Mouse (Mus musculus) forelimb bud, embryonic 11.5 days (tissue): ENCODE measurements at regions not wholly inside any gene's neighbourhood (a gene's known extent, or its start where the extent isn't known, plus 50 kb on each side); places are given as distances from the start of the nearest gene placed in this dataset.
"Not testable (repeated sequence)": the region's sequence is repeated elsewhere in the genome, so short reads cannot be mapped to it uniquely, and the experiment has no call there.

Source experiments
- DNase-seq: peaks from one replicate; pipeline ENCODE4 v3.0.0-alpha.2; 2012; ENCODE audit warnings: low read depth, low spot score

DNA sequence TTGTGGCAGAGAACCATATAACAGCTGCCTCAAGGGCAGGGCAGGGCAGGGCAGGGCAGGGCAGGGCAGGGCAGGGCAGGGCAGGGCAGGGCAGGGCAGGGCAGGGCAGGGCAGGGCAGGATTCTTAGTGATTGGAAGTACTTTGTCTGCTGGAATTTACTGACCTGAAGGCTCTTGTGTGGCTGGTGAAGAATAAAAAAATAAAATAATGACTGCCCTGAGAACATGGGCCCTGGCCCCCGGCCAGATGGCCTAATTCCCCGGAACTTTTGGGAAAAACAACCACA lies 169.3 kb downstream of the Qk start:
- not testable (repeated sequence) for DNase-seq

DNA sequence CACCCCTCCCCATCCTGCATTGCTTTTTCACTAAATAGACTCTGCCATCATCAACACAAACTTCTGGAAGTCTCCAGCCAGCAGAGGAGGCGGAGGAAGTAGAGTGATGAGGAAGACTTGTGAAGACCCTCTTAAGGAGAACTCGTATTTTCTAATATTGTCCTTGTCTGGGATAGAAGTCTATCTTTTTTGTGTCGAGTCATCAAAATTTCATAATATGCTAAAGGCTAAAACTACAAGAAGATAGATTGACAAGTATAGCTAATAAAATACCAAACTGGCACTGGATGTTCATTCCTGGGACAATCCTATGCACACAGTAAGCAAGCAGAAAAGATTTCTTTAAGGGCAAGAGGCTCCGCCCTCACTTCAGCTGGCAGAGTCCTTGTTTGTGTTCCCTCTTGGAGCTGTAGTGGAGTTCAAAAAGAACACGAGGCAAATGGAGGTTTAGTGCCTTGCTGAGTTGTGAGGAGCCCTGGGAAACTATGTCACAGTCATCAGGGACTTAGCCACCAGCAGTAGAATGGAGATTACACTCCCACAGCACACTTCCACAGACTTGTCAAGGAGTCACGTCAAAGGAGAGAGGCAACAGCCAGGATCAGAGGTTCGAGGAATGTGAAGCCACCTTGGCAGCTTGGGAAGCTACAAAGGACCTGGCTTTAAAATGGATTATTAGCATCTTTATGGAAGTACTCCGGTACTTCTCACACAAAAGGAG lies 169.8 kb downstream of the Qk start:
- DNase-seq, result no peak

DNA sequence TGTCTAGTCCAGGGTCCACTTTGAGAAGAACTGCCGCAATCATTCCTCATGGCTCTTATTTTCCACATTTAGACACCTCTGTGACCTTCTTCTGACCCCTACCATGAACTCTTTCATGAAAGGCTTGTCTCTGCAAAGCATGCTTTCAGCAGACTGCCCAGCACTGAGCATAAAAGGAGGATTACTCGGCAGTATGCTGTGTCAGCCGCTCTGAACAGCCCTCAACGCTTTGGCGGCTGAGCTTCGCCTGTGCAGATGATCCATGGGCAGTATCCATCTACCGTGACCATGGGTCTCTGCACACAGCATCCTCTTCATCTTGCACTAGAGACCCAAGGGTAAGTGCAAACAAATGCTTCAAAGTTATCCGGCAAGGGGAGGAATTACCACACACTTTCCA lies 172.5 kb downstream of the Qk start:
- no peak for DNase-seq

DNA sequence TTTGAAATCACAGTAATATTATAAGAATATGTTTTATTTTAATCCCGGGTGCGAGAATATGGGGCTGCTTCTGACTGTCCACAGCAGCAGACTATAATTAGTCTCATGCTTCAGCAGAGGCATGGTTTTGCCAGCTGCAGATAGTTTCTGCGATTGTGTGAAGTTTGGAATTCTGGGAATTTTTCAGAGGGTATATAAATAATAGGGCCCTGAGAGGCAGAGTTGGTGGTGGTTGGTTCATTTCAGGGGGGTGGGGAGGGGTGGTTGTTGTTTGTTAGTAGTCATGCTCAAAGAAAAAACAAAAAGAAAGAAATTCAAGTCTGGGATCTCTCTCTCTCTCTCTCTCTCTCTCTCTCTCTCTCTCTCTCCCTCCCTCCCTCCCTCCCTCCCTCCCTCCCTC lies 173.1 kb downstream of the Qk start:
- no peak for DNase-seq

DNA sequence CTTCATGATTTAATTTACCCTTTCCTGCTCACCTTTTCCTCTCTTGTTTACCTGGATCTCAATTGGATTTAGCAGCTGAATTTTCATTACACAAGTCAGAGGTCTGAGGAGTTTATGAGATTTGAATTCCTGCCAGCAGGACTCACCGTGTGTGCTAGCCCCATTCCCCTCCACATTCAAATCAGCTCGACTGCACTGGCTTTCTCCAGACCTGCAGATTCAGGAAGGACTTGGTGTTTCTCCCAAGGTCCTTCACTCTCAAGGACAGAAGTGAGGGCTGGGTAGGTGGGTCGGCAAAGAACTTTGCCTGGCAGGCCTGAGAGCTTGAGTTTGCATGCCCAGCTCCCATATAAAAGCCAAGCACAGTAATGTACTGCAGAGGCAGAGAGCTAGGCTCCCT lies 180.8 kb downstream of the Qk start:
- DNase-seq, result no peak

DNA sequence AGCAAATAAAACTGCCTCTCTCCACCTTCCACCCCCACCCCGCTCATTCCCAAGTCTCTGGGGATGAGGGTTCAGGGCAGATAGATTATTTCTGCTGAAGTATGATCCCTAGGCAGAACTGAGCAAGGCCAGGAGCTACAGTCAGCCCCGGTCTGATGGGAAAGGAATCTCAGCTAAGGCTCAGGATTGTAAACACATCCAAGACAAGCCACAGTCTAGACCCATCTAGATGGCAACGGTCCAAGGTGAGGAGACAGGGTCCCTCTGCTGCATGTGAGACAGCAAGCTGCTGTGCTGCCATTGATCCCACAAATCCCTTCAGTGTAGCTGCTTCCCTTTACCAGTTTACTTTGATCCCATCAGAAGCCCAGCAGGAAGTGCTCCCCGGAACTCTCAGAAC lies 181.3 kb downstream of the Qk start:
- no peak for DNase-seq

DNA sequence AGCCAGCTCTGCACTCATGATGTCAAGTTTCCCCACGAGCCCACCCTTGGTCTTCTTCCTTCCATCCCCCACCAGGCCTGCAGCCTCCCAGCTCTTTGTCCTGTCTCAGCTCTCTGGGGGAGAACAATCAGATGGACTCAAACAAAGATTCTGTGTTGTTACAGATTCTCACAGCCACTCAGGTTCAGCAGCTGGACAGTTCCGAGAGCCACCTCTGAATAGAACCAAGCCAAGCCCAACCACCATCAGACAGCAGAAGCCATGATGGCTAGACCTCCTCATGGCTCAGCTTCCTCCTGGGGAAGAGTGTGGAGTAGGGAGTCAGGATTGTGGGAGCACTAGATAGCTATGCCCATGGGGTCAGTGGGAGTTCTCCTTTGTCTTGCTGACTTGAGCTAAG lies 184.5 kb downstream of the Qk start:
- peak; percentile 32 for DNase-seq

DNA sequence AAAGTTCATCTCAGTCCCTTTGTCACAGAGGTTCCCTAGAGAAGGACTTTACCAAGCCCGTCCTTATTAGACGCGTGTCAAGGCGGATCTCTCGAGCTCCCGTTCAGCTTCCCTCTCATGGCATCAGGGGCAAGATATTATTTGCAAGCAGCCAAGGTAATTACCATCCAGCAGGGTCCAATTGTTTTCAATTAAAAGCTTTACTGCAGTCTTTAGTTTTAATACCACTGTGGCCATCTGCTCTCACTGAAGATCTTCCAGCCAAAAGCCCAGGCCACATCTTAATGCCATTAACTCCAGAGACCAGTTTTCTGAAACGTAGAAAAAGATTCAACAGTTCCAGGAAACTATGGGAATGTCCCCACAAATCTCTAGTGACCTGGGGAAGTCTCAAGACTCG lies 191.1 kb downstream of the Qk start:
- peak; percentile 8 for DNase-seq

DNA sequence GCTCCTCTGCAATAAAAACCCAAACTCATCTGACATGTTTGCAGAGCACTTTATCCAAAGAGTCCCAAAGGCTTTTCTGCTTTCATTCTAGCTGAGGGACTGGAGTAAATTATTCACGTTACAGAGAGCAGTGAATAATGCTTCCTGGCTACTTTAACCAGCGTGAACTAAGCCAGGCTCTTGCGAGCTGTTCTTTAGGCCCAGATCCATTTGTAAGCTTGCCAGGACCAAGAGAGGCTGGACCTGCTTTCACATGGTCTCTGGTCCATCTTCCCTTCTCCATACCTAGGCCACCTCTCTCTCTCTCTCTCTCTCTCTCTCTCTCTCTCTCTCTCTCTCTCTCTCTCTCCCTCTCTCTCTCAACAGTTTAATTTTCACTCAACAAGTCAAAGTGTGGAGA lies 197.2 kb downstream of the Qk start:
- DNase-seq, result peak; percentile 5

DNA sequence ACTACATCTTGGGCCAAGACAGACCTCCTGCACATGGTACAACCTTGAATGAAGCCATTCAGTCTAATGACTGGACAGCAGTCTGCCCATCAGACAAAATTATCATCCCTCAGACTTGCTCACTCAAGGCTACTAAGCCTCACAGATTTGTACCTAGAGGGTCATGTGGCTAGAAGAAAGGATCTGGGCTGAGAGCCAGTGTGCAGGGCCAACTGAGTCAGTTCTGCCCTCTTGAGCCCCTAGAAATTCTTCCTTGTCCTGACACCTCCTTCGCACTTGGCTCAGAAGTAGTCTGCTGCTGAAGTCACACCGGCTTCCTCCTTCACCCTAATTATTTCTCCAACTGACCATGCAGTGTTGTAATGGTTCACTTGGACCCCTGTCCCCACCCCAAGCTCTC lies 207.5 kb downstream of the Qk start:
- no peak for DNase-seq

DNA sequence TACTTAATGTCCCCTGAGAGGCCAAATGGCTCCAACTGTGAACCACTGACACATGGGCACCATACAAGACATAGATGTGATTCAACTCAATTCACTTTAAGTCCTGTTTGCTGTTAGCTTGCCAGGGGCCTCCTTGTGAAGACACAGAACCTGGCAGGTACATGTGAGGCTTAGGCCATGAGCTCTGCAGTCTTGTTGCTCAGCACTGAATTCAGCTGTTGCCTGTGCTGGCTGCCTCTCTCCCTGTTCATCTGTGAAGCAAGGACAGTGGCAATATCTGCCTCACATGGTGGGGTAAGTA lies 209.3 kb downstream of the Qk start:
- DNase-seq, result no peak

DNA sequence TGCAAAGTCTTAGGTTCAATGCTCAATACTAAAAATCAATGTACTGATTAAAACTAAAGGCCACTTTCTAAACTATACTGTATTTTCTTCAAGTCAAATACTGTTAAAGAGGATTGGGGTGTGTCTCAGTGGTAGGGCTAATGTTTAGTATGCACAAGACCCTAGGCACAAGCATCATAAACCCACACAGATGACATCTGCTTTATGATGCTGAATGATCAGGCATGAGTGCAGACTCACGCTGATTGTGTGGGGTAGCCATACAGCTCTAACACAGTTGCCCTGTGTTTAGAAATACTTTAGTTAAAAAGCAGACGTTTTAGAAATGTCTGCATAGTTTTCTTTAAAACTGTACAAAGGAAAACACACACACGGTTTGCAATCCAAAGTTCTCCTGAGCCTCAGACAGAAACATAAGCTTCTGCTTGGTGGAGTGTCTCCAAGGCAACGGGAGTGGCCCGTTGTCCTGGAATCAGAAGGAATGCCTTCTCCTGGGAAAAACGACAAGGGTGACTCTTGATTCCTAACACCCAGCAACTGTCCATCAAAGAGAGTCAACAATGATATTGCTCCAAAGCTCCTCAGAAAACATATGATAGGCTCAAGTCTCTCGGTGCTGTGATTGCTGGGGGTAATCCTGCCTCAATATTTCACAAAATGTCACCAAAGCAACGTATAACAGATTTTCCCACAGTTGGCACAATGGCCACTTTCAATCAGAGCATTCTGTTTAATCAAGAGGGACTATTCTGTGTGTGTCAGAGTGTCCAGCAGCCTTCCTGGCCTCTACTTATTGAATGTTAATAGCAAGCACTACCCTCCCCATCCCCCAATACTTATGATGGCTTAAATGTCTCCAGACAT lies 209.9 kb downstream of the Qk start:
- DNase-seq, result no peak

DNA sequence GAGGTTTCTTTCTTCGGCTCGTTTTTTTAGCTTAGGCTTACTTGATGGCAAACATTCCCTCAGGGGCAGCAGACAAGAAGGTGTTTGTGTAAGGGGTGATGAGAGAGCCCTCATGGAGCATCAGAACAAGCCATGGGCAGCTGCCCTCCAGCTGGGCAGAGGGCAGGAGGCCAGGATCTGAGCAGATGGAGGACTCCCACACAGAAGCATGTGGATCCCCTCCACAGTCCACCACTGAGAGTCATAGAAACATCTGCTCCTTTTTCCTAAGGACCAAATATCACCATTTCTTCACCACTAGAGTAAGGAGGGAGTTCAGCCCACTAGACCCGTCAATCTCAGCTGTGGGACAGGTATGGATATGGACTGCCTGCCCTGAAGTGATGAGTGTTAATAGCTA lies 214.4 kb downstream of the Qk start:
- DNase-seq, result no peak

DNA sequence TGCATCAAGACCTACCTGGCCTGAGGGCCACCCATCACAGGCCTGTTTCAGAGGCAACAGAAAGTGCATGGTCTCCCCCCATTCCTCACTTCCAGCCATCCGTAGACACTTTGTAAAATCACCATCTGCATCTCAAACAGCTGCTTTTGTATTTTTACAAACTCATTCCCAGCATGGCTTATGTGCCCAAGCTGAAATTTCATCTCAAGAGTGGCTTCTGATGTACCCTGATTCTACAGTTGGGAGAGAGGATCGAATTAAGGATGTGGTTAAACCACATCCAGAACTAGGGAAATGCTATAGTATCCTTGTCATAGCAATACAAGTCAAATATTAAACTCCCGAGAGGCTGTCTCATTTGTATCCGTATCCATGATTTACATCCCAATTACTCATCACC lies 221.5 kb downstream of the Qk start:
- DNase-seq, result no peak

DNA sequence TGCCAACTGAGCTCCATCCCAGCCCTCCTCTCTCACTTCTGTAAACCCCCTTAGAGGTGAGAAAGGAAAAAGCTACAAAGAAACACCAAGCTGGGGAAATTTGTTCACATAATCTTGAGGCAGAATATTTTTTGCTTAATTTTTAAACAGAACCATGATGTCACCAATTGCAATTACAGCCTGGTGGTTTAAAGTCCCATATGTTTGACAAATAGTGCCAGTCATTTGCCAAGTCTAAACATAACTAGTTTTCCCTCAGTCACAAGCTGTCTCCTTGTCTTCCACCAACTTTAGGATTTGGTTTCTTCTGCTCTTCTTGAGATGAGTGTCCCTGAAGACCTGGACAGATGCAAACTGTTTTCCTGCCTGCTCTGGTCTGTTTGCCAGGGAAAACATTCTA lies 222.0 kb downstream of the Qk start:
- no peak for DNase-seq

DNA sequence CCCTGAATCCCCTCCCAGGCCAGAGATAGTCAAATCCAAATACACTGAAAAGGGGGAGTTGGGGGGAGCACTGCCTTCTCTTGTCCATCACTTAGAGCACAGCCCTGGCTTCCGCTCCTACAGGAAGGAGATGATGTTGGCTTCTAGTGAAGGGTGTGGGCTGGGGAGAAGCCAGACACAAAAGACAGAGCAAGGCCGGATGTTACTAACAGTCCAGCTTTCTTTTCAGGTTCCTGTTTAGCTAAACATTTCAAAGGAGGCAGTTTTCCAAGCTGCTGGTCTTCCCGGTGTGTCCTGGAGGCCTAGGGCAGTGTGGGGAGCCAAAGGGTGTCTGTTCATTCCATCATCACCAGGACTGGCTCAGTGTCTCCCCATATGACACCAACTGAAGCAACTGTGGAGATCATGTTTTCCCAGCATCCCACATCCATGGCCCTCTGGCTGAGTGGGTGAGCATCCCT lies 223.8 kb downstream of the Qk start:
- no peak for DNase-seq

DNA sequence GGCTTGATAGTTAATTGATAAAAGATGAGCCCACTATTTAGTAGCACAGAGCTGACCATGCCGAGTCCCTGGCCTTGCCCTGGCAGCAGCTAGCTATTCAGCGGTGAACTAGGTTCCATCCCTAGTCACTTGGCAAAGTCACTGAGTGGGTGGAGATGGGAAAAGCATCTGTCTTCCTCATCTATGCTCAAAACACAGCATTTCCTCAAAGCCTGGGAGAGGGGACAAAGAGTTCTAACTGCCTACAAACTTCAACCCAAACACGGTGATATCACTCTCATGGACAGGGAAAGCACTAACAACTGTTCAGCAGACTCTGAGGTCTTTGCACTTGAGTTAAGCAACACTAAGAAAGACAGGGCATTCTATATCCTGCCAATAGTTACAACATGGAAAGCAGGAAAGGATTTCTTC lies 225.5 kb downstream of the Qk start:
- no peak for DNase-seq

DNA sequence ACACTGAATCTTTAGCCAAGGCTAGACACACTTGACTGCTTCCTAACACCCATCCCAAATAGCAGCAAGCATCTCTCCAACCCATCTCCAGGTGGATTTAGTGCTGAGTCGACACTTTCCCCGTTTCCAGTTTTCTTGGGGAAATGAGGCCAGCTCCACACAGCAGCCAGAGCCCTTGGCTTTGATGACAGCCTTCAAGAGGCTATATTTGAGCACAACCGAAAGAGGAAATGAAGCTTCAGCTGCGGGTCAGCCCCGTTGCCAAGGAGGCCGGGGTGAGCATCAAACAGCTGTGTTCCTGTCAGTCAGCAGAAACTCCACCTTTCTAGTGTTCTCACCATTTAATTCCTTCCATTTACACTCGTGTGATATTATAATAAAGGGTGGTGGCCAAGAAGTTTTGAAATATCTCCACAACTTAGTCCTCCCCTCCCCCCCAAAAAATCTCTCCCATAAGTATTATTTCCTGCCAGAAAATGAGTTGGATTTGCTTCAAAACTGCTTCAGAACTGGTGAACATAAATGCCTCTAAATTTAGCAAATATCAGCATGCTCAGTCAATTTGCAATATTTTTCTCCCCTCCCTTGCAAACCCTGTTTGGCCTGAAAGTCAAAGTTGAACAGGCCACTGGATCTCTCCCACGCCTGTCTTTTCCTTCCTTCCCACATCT lies 226.1 kb downstream of the Qk start:
- no peak for DNase-seq

DNA sequence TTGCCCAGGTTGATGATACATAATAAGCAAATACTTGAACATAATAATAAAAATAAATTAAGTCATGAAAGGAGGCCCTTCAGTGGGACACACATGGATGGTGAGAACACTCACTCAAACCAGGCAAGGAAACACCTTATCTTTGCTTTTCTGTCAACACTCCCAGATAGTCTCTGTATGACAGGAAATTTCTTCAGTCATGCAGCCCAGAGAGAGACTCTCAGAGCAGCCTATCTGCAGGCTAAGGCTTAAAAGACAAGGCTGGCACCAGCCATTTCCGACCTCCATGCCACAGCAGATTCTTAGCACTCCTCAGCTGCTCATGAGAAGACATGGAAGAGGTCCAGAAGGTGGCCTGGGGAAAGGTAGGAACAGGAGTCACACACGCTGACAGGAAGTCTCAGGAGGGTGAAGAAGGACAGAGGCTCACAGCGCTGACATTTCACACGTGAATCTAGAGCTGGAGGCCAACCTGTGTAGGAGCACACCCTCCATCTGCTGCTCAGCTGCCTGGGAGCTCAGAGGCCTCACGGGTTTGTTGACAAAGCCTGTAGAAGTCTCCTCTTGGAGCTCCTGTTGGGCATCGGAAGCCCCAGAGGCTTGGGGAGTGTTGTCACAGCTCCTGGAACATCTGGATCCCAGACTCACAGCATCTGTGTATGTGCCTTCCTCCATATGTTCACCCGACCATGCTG lies 232.3 kb downstream of the Qk start:
- DNase-seq, result no peak

DNA sequence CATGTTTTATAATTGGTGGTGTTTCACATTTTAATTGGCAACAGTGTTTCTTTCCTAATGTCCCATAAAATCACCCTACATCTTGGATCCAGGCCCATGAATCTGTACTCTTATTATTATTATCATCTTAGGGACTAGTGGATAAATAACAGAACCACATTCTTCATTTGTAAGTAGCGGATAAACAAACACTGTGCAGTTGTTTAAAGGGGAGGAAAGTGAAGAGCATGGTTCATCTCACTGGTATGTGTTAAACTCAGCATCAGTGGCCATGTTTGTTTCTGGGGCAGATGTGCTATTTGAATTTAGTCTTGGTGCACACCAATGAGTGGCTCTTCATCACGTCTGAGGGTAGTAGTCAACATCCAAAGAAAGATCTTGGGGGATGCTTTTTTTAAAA lies 233.1 kb downstream of the Qk start:
- no peak for DNase-seq

DNA sequence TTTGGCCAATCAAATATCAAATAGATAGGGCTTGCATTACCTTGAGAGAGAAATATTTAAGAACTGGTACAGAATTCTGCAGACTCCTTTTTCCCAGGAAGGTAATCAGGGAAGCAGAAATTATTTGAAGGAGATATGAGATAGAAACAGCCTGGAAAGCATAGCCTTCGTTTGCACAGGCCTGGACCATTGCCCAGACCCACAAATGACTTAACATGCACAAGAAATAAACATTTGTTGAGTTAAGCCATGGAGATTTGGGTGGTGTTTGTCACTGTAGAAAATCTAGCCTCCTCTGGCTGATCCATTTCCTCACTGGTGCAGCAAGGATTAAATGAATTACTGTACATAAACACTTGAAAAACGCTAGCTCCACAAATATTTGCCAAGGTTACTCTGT lies 233.5 kb downstream of the Qk start:
- no peak for DNase-seq

DNA sequence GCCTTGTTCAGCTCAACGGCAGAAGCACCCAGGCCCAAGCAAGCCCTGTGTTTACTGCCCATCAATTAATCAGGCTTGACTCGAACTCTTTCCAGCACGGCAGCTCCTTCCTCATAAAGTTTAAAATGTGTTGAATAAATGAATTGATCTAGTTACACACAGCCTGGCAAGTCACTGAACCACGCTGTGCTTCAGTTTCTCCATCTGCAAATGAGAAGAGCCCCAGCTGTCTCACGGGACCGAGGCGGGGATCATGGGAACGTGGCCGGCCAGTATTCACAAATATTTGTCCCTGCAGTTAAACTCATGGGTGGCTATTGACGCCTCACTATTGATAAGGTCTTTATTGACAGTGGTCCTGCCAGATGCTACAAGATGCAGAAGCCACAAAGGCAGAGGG lies 237.9 kb downstream of the Qk start:
- DNase-seq, result no peak
